Mouse (Mus musculus): ENCODE results near the gene Ccer2. TPM values are rescaled to one million over a fixed set of nuclear protein-coding genes. Genes with fewer than 3 reads are reported as not detected.

The Ccer2 gene
- polyA plus RNA-seq, 1 experiment from 2014 or later: 1.1 TPM

- ATAC-seq: no peak
- Histone ChIP-seq H3K27me3 (replicated peaks; ENCODE audit: control insufficient read depth, insufficient read depth, low read length) (no peaks in the 10 kb centered on the region), H3K4me1 (ENCODE audit: control insufficient read depth, insufficient read depth, low read depth, low read length) (peaks cover 10% of the 10 kb centered on the region), H3K4me2 (ENCODE audit: low read length) (no peak overlapping the region), H3K9me3 (ENCODE audit: control insufficient read depth, low read length) (no peaks in the 10 kb centered on the region), H3K9ac (ENCODE audit: low read depth, low read length) (no peak overlapping the region), H3K4me3 (ENCODE audit: low read length) (no peak overlapping the region), H3K36me3 (ENCODE audit: control insufficient read depth, insufficient read depth, low read length) (peaks cover 4% of the 10 kb centered on the region; the same call in 1 of the 2 replicates), H3K27ac (ENCODE audit: low read depth, low read length) (no peak overlapping the region)
- 94% methylated on average over 21 of the region's 21 CpGs for WGBS
Measured at GRCm38 (mm10) chr7:28739829-28740228, 16.1 kb upstream of the Ccer2 start.

GRCm38 (mm10) chr7:28740949-28741348 is 15.0 kb upstream of the Ccer2 start:
- no peak for ATAC-seq
- H3K4me3 ChIP-seq (ENCODE audit: low read length): peak overlapping the region; percentile 69
- peaks cover 4% of the 10 kb centered on the region; the same call in 1 of the 2 replicates for H3K36me3 ChIP-seq (ENCODE audit: control insufficient read depth, insufficient read depth, low read length)
- peak overlapping the region; percentile 68 for H3K4me2 ChIP-seq (ENCODE audit: low read length)
- H3K9ac ChIP-seq (ENCODE audit: low read depth, low read length): peak overlapping the region; percentile 70
- WGBS: 39% methylated on average over 9 of the region's 9 CpGs
- H3K27me3 ChIP-seq (replicated peaks; ENCODE audit: control insufficient read depth, insufficient read depth, low read length): no peaks in the 10 kb centered on the region
- no peak overlapping the region; the same call in 1 of the 2 replicates for H3K27ac ChIP-seq (ENCODE audit: low read depth, low read length)
- H3K9me3 ChIP-seq (ENCODE audit: control insufficient read depth, low read length): no peaks in the 10 kb centered on the region
- peaks cover 10% of the 10 kb centered on the region for H3K4me1 ChIP-seq (ENCODE audit: control insufficient read depth, insufficient read depth, low read depth, low read length)

GRCm38 (mm10) chr7:28741368-28741708 is 14.6 kb upstream of the Ccer2 start:
- peaks cover 8% of the 10 kb centered on the region; the same call in 1 of the 2 replicates for H3K36me3 ChIP-seq (ENCODE audit: control insufficient read depth, insufficient read depth, low read length)
- WGBS: 2% methylated on average over 13 of the region's 13 CpGs
- H3K9ac ChIP-seq (ENCODE audit: low read depth, low read length): peak overlapping the region; percentile 70
- H3K27me3 ChIP-seq (replicated peaks; ENCODE audit: control insufficient read depth, insufficient read depth, low read length): no peaks in the 10 kb centered on the region
- peak overlapping the region; percentile 68 for H3K4me2 ChIP-seq (ENCODE audit: low read length)
- H3K27ac ChIP-seq (ENCODE audit: low read depth, low read length): peak overlapping the region; percentile 74
- H3K4me1 ChIP-seq (ENCODE audit: control insufficient read depth, insufficient read depth, low read depth, low read length): peaks cover 10% of the 10 kb centered on the region
- ATAC-seq: peak; percentile 37
- peak overlapping the region; percentile 69 for H3K4me3 ChIP-seq (ENCODE audit: low read length)
- H3K9me3 ChIP-seq (ENCODE audit: control insufficient read depth, low read length): no peaks in the 10 kb centered on the region

DNA sequence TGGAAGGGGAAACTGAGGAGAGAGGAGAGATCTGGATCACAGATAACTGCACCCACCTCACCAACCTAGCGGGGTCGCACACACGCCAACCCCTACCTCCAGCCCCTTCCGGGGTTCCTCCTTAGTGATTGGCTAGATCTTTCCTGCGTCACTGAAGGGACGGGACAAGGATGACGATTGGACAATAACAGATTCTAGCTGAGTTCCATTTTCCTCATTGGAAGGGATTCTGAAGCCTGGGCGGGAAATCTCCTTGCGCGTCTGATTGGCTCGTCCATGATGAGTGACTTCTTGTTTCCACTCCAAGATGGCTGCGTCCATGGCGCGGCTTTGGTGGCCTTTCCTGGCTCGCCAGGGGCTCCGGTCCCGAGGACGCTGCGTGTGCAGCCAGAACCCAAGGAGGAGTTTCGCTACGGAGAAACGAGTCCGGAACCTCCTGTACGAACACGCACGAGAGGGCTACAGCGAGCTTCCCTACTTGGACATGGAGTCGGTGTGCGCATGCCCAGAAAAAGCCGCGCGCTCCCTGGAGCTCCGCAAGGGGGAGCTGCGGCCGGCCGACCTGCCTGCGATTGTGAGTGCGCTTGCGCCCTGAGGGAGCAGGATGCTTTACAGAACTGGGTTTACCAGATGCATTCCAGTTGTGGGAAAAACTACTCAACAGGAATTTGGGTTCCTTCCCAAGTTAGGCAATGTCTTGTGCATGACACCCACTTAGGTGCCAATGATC is 14.1 kb upstream of the Ccer2 start, which contains the start of the genes Mrps12 and Sars2:
TSS of gene Mrps12 (minus strand) at position 112 of the 730 bp plus-strand sequence.
TSS of gene Sars2 (plus strand) at position 284 of the 730 bp plus-strand sequence.
- Histone ChIP-seq H3K9me3 (ENCODE audit: control insufficient read depth, low read length) (no peaks in the 10 kb centered on the region), H3K27ac (ENCODE audit: low read depth, low read length) (peak within 1 kb of the TSS; percentile 88), H3K4me1 (ENCODE audit: control insufficient read depth, insufficient read depth, low read depth, low read length) (peaks cover 10% of the 10 kb centered on the region), H3K27me3 (replicated peaks; ENCODE audit: control insufficient read depth, insufficient read depth, low read length) (no peaks in the 10 kb centered on the region), H3K36me3 (ENCODE audit: control insufficient read depth, insufficient read depth, low read length) (peaks cover 9% of the 10 kb centered on the region; the same call in 1 of the 2 replicates), H3K9ac (ENCODE audit: low read depth, low read length) (peak within 1 kb of the TSS; percentile 76), H3K4me2 (ENCODE audit: low read length) (peak within 1 kb of the TSS; percentile 71), H3K4me3 (ENCODE audit: low read length) (peak within 1 kb of the TSS; percentile 69)
- ATAC-seq: peak; percentile 99
- WGBS: under 1% methylated on average over 39 of the region's 39 CpGs

DNA sequence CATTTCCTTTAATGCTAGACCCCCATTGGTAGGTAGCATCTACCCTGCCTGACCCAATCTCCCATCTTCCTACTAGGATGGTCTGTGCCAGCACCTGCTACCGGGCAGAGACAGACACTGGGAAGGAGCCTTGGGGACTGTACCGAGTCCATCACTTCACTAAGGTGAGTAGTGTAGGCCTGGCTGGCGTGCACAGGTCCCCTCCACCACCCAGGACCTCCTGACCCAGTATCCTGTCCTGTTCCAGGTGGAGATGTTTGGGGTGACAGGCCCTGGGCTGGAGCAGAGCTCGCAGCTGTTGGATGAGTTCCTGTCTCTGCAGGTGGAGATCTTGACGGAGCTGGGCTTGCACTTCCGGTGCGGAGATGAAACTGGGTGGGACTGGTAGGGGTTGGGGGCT is 6.0 kb upstream of the Ccer2 start:
- H3K4me3 ChIP-seq (ENCODE audit: low read length): no peak overlapping the region
- 90% methylated on average over 7 of the region's 7 CpGs for WGBS
- H3K27me3 ChIP-seq (replicated peaks; ENCODE audit: control insufficient read depth, insufficient read depth, low read length): no peaks in the 10 kb centered on the region
- no peak overlapping the region for H3K9ac ChIP-seq (ENCODE audit: low read depth, low read length)
- no peaks in the 10 kb centered on the region for H3K9me3 ChIP-seq (ENCODE audit: control insufficient read depth, low read length)
- H3K27ac ChIP-seq (ENCODE audit: low read depth, low read length): no peak overlapping the region
- no peak overlapping the region for H3K4me2 ChIP-seq (ENCODE audit: low read length)
- H3K4me1 ChIP-seq (ENCODE audit: control insufficient read depth, insufficient read depth, low read depth, low read length): no peaks in the 10 kb centered on the region
- ATAC-seq: no peak
- peaks cover 9% of the 10 kb centered on the region for H3K36me3 ChIP-seq (ENCODE audit: control insufficient read depth, insufficient read depth, low read length)

DNA sequence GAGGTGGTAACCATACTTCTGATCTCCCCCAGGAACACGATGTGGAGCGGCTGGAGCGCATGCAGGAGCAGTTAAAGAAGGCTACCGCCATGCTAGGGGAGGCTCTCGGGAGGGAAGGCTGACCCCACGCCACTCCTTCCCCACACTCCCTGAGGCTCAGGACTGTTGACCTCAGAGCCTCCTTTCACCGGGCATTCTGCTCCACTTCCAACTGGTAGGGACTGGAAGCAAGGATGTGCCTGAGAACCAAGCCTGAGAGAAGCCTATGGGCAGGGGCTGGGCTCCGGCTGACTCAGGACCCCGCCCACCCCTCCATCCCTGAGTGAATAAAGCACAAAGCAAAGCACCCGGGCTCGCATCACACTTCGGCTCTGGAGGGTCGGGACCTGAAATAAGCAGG is 2.6 kb downstream of the Ccer2 start:
- ATAC-seq: no peak
- Histone ChIP-seq H3K36me3 (ENCODE audit: control insufficient read depth, insufficient read depth, low read length) (peaks cover 26% of the 10 kb centered on the region), H3K27me3 (replicated peaks; ENCODE audit: control insufficient read depth, insufficient read depth, low read length) (peaks cover 3% of the 10 kb centered on the region; the same call in 1 of the 2 replicates), H3K4me2 (ENCODE audit: low read length) (no peak overlapping the region), H3K27ac (ENCODE audit: low read depth, low read length) (no peak overlapping the region), H3K4me3 (ENCODE audit: low read length) (no peak overlapping the region), H3K9me3 (ENCODE audit: control insufficient read depth, low read length) (no peaks in the 10 kb centered on the region), H3K9ac (ENCODE audit: low read depth, low read length) (no peak overlapping the region), H3K4me1 (ENCODE audit: control insufficient read depth, insufficient read depth, low read depth, low read length) (peaks cover 3% of the 10 kb centered on the region; the same call in 1 of the 2 replicates)
- WGBS: 82% methylated on average over 13 of the region's 13 CpGs

GRCm38 (mm10) chr7:28761907-28762306 is 5.9 kb downstream of the Ccer2 start:
- no peaks in the 10 kb centered on the region; the same call in 1 of the 2 replicates for H3K27me3 ChIP-seq (replicated peaks; ENCODE audit: control insufficient read depth, insufficient read depth, low read length)
- peaks cover 26% of the 10 kb centered on the region for H3K36me3 ChIP-seq (ENCODE audit: control insufficient read depth, insufficient read depth, low read length)
- H3K4me3 ChIP-seq (ENCODE audit: low read length): no peak overlapping the region
- WGBS: 87% methylated on average over 9 of the region's 9 CpGs
- no peak overlapping the region for H3K4me2 ChIP-seq (ENCODE audit: low read length)
- H3K9ac ChIP-seq (ENCODE audit: low read depth, low read length): no peak overlapping the region
- H3K27ac ChIP-seq (ENCODE audit: low read depth, low read length): no peak overlapping the region
- H3K9me3 ChIP-seq (ENCODE audit: control insufficient read depth, low read length): no peaks in the 10 kb centered on the region
- no peak for ATAC-seq
- peaks cover 12% of the 10 kb centered on the region for H3K4me1 ChIP-seq (ENCODE audit: control insufficient read depth, insufficient read depth, low read depth, low read length)

DNA sequence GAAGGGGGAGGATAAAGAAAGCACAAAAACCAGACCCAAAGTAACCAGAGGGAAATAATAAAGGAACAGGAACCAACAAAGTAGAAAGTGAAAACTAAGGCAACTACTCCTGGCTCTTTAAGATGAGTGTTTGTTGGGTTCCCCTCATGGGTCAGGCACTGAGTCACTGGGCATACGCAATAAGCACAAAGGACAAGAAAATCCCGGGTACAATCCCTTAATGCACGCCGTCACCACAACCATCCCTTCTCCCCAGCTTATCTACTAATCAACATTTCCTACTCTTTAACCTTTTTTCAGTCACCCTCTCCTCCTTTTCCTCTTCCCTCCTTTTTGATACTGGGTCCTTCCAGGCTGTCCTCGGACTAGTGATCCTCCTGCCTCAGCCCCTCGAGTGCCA is 9.2 kb downstream of the Ccer2 start:
- Histone ChIP-seq H3K9ac (ENCODE audit: low read depth, low read length) (peak overlapping the region; percentile 43; the same call in 1 of the 2 replicates), H3K27ac (ENCODE audit: low read depth, low read length) (no peak overlapping the region), H3K36me3 (ENCODE audit: control insufficient read depth, insufficient read depth, low read length) (peaks cover 11% of the 10 kb centered on the region), H3K9me3 (ENCODE audit: control insufficient read depth, low read length) (no peaks in the 10 kb centered on the region), H3K4me1 (ENCODE audit: control insufficient read depth, insufficient read depth, low read depth, low read length) (peaks cover 27% of the 10 kb centered on the region), H3K4me3 (ENCODE audit: low read length) (peak overlapping the region; percentile 83), H3K27me3 (replicated peaks; ENCODE audit: control insufficient read depth, insufficient read depth, low read length) (no peaks in the 10 kb centered on the region), H3K4me2 (ENCODE audit: low read length) (peak overlapping the region; percentile 76)
- WGBS: 92% methylated on average over 6 of the region's 6 CpGs
- ATAC-seq: no peak

DNA sequence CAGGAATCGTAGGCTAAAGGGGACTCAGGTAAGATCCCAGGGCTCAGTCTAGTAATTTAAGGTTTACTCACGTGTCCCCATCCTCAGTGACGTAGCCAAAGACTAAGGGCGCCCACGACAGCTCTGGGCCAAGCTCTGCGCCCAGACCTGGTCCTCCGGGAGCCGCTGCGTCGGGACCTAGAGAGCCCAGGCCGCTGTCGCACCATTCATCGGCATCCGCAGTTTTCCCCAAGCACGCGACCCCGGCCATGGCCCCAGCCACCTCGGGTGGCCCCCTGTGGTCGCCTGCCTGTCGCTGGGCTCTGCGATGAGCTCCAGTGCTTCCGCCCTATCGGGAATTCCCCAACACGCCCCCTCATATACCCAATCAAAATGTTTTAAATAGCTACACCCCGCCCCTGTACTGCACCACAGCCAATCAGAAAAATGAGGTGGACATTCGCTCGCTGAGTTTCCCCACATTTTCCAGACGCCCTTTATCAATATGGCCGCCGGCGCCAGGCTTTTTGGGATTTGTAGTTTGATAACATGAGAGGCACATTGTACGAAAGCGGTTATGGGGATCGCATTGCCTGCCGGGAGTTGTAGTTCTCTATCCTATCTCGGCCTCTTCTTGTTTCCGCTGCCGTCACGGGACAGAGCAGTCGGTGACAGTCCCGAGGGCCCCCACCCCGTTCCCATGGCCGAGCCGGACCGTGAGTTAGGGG is 10.4 kb downstream of the Ccer2 start, which contains the start of gene Sirt2:
TSS of gene Sirt2 (plus strand) at position 563 of the 707 bp plus-strand sequence.
- Histone ChIP-seq H3K4me3 (ENCODE audit: low read length) (peak within 1 kb of the TSS; percentile 83), H3K9me3 (ENCODE audit: control insufficient read depth, low read length) (no peaks in the 10 kb centered on the region), H3K27ac (ENCODE audit: low read depth, low read length) (peak within 1 kb of the TSS; percentile 66; the same call in 1 of the 2 replicates), H3K9ac (ENCODE audit: low read depth, low read length) (peak within 1 kb of the TSS; percentile 83), H3K27me3 (replicated peaks; ENCODE audit: control insufficient read depth, insufficient read depth, low read length) (no peaks in the 10 kb centered on the region), H3K36me3 (ENCODE audit: control insufficient read depth, insufficient read depth, low read length) (peaks cover 5% of the 10 kb centered on the region), H3K4me1 (ENCODE audit: control insufficient read depth, insufficient read depth, low read depth, low read length) (peaks cover 27% of the 10 kb centered on the region), H3K4me2 (ENCODE audit: low read length) (peak within 1 kb of the TSS; percentile 76)
- under 1% methylated on average over 45 of the region's 45 CpGs for WGBS
- ATAC-seq: peak; percentile 99

All from hindbrain, embryonic 16.5 days (tissue).